Mouse (Mus musculus): ENCODE data around the gene Gucy1a1. TPM values are rescaled to one million over a fixed set of nuclear protein-coding genes. Genes with fewer than 3 reads are reported as not detected.

Gucy1a1 gene
- 46.6 TPM for polyA plus RNA-seq (2014; fragmentation: Illumina TruSeq; extraction: RNeasy Lipid Tissue Mini Kit (QIAGEN cat#74804); ENCODE audit: low read depth, low replicate concordance)

DNA sequence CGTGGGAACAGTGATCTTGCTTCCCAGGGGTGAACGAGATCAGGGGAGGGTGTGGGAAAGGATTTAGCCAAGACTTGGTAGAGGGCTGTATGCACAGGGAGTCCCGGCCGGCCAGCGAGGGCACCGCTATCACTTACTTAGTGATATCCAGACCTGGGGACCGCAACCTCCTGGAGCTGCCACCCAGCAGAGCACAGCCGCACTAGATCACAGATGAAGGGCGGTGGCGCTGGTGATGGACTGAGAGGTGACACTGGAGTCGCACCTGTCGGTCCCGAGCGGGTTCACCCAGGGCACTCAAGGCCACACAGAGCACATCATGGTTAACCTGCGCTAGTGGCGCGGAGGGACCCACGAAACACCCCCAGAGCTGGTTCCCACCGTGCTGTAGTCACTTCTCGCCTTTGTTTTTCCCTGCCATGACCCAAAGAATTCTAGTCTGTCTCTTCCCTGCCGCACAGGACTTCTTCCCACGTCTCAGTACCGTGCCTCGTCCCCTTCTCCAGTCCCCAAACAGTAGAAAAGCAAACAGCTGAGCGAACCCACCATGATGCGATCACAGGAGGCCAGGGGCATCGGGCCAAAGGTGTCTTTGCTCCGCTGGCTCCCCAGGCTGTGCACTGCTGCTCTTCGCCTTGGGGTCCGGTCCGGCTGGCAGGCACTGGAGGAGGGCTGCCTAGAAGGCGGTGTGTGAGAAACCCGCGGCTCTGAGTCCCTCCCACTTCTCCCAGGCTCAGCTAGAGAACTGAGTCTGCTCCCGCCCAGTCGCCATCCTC is at the start of gene Gucy1a1:
Gene Gucy1a1 (minus strand): TSS at position 664 of the 776 bp plus-strand sequence.

DNA sequence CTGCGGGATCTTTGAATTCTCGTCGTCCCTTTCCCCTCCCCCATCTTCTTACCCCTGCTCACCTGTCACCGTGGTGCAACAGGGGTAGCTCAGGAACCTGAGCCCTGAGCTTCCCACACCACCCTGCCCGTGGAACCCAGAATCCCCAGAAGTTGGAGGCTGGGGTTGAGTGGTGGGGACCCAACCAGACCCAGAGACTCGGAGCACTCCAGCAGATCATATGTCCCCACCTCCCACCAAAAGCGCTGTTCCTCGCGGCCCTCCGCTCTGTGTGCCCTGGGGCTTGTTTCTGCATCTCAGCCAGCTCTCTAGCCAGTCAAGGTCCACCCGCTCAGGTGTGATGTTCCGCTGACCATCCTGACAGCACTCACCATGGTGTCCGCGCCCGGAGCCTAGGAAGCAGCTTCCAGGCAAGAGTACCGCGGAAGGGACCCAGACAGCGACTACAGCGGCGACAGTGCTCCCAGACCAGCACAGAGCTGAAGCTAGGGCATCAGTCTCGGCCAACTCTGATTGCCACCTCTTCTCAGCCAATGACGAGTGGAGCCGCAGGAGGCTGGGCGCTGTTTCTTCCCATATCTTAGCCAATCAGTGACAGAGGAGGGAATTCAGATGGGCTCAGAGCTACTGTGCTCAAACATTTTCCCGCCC is 71.3 kb downstream of the Gucy1a1 start, which contains the start of gene Gucy1b1:
Gene Gucy1b1 (minus strand): TSS at position 489 of the 651 bp plus-strand sequence.

Other genes starting within 250 kb of the Gucy1a1 start
- 83.7 TPM for gene Ctso, start 213.2 kb downstream of the Gucy1a1 start, polyA plus RNA-seq (2014; fragmentation: Illumina TruSeq; extraction: RNeasy Lipid Tissue Mini Kit (QIAGEN cat#74804); ENCODE audit: low read depth, low replicate concordance)
- 0.36 TPM for gene Tdo2, start 169.6 kb downstream of the Gucy1a1 start, polyA plus RNA-seq (2014; fragmentation: Illumina TruSeq; extraction: RNeasy Lipid Tissue Mini Kit (QIAGEN cat#74804); ENCODE audit: low read depth, low replicate concordance)
- gene Asic5, start 163.5 kb downstream of the Gucy1a1 start, polyA plus RNA-seq (2014; fragmentation: Illumina TruSeq; extraction: RNeasy Lipid Tissue Mini Kit (QIAGEN cat#74804); ENCODE audit: low read depth, low replicate concordance), result not detected
- gene Gucy1b1, start 71.1 kb downstream of the Gucy1a1 start, polyA plus RNA-seq (2014; fragmentation: Illumina TruSeq; extraction: RNeasy Lipid Tissue Mini Kit (QIAGEN cat#74804); ENCODE audit: low read depth, low replicate concordance), result 19.6 TPM
- 9.1 TPM for gene Map9, start 212.3 kb upstream of the Gucy1a1 start, polyA plus RNA-seq (2014; fragmentation: Illumina TruSeq; extraction: RNeasy Lipid Tissue Mini Kit (QIAGEN cat#74804); ENCODE audit: low read depth, low replicate concordance)